Mouse (Mus musculus) brown adipose tissue, adult 24 weeks (tissue): ENCODE measurements at regions not wholly inside any gene's neighbourhood (a gene's known extent, or its start where the extent isn't known, plus 50 kb on each side); places are given as distances from the start of the nearest gene placed in this dataset.
A peak's percentile ranks its signal among the peaks of the same experiment; 100 is the strongest.

Experiments
- H3K27ac ChIP-seq: fragments of 200-500 bp; replicated peaks from 2 replicates; pipeline ENCODE4 v1.5.1; 2012; ENCODE audit warnings: low read depth, mild to moderate bottlenecking, low read length
- H3K4me1 ChIP-seq: fragments of 200-500 bp; 2 replicates; pipeline ENCODE4 v1.6.1; 2012; ENCODE audit warnings: low read length, mixed read lengths; ENCODE audit not compliant: control insufficient read depth, insufficient read depth, insufficient read length
- H3K4me3 ChIP-seq: fragments of 200-500 bp; 2 replicates; pipeline ENCODE4 v1.5.1; 2012; ENCODE audit warnings: low read depth, mild to moderate bottlenecking, low read length, moderate library complexity; ENCODE audit not compliant: insufficient read depth

DNA sequence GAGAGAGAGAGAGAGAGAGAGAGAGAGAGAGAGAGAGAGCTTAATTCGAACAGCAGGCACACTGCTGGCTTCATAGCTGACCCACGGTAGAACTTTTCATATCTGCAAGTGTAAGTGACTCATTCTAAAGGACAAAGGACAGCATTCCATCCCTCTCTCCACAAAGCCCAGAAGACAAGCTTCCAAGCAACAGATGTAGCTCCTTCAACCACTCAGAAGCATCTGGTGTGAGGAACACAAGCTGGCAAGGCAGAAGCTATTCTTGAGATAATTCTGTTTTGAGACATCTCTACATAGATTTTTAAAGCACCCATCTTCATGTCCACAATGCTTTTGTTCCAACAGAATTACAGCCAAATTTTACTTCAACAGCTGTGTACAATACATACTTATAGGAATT, 294.2 kb upstream of the Gria1 start:
- Histone ChIP-seq H3K4me3 (no peak overlapping the region), H3K4me1 (no peaks in the 10 kb centered on the region), H3K27ac (no peak overlapping the region)

DNA sequence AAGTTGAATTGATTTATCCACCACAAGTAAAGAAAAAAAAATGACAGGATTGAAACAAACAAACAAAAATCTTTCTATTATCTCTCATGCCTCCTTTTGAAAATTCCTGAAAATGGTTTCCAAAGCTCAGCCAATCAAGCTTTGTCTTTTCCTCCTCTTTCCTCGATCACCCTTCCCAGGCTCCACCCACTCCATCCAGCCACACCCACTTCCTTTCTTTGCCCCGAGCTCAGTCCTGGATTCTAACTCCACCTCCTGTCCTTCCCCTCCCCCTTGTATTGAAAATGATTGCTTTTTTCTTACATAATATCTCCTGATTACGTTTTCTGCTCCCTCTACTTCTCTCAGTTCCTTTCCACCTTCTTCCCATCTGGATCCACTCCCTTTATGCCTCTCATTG, 286.0 kb upstream of the Gria1 start:
- Histone ChIP-seq H3K4me3 (no peak overlapping the region), H3K4me1 (no peaks in the 10 kb centered on the region), H3K27ac (no peak overlapping the region)

DNA sequence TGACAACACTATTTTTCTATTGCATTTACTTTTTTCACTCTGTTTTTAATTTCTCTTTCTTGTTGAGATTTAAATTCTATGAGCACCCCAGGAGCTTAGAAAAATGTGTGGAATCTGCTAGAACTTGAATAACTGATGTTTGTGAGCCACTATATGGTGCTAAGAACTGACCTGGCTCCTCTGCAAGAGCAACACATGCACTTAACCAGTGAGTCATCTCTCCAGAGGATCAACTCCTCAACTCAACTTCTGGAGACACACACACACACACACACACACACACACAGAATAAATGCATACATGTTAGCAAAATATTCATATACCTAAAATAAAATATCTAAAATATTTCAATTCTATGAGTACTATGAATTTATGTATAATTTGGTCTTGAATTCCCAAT, 285.0 kb upstream of the Gria1 start:
- H3K4me1 ChIP-seq = no peaks in the 10 kb centered on the region
- no peak overlapping the region for H3K4me3 ChIP-seq
- no peak overlapping the region for H3K27ac ChIP-seq

DNA sequence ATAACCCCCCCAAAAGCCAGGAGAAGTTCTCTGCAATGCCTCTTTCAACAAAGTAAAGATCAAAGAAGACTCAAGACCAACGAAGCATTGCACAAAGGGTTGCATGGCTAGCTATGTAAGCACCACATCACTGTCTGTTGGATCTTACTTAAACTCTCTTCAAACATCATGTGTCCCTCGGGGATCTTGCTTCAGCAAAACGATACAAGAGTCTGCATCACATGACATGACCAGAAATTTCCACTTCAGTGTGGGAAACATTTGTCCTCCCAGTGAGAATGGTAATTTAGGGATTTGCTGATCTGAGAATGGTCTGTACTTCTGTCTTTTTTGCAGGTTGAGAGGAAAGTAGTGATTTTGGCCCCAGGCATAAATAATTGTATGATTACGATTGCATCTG, 283.6 kb upstream of the Gria1 start:
- H3K27ac ChIP-seq = no peak overlapping the region; the same call in 1 of the 2 replicates

DNA sequence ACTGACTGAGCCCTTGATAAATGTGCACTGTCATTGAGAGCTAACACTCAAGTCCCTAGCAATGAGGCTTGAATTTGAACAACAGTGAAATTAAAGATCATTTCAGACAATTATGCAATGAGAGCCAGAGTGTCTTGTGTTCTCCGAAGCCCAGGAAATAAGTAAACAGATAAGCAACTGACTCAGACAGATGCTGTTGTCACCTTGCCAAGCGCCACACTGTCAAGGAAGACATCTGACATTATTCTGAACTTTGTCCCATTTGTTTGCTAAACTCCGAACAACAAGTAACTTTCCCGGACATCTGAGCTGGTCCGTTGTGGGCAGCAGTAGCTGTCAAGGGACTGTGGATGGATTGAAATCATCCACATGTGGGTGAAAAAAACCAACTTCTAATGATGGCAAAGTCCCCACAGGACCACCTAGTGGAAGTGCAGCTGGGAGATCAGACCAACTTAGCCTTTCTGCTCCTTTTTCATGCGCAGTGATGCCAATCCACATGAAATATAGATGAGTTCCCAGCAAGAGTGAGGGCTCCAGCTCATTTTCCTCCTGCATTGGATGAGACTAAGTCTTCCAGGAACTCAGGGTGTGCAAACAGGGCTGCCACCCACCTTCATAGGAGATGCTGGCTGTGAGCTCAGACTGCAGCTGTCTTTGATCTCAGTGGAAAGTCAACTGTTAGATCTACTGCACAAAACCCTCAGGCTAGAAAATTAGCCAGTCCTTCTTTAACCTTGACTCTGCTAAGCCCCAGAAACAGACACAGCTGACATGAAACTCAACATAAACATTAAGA, 282.8 kb upstream of the Gria1 start:
- Histone ChIP-seq H3K27ac (peak overlapping the region; percentile 42; the same call in 1 of the 2 replicates), H3K4me1 (no peaks in the 10 kb centered on the region), H3K4me3 (no peak overlapping the region)

More for the DNA sequence above, 283.6 kb upstream of the Gria1 start:
- Histone ChIP-seq H3K4me1 (no peaks in the 10 kb centered on the region), H3K4me3 (no peak overlapping the region)

DNA sequence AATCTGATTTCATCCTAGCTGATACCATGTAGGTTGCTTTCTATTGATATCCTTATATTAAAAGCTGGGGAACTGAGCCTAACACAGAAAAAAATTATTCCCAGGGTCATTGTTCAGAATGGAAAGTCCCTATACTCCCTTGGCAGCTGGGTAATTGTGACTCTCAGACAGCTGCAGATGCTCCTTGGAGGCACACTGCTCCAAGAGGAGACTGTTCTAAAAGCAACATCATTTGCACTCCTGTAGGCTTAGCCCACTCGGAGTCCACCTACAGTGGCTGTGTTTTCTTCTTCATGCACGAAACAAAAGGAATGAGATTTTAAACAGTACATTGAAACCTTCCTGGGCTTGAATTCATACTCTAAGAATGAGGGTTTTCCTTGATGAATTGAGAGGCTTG, 269.3 kb upstream of the Gria1 start:
- no peaks in the 10 kb centered on the region for H3K4me1 ChIP-seq
- no peak overlapping the region for H3K4me3 ChIP-seq

DNA sequence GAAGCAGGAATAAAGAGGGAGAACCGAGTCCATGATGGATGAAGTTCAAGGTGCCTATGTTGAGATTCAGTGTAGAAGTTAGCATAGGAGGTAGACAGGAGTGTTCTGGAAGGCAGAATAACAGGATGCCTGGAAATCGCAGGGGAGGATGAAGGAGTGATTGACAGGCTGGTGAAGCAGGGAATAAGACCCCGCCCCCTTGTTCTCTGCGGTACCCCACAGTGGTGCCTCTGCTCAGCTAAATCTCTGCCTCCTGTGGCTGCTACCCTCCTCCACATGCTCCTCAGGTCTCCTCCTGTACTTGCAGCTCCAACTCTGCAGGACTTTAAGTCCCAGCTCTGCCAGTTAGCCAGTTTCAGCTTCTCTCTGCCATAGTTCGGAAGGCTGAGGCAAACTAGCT, 261.2 kb upstream of the Gria1 start:
- Histone ChIP-seq H3K27ac (no peak overlapping the region), H3K4me1 (no peaks in the 10 kb centered on the region), H3K4me3 (no peak overlapping the region)

More for the DNA sequence above, 269.3 kb upstream of the Gria1 start:
- H3K27ac ChIP-seq = no peak overlapping the region

DNA sequence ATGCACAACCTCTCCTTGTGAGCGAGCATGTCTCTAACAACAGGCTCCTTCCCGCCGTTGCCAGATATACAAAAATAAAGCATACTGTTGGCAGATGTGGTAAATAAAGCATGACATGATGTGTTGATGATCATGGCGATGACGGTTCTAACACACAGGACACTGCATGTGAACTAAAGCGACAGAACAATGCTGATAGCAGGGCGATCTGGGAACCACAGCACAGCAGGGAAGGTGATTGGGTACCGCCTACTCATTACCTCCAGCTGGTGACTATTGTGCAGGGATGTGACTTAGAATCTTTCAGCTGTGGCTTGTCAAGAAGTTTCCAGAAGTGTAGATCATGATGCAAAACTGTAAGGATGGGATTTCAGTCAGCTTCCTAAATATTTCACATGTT, 260.5 kb upstream of the Gria1 start:
- H3K27ac ChIP-seq = no peak overlapping the region
- H3K4me3 ChIP-seq = no peak overlapping the region
- H3K4me1 ChIP-seq = no peaks in the 10 kb centered on the region

DNA sequence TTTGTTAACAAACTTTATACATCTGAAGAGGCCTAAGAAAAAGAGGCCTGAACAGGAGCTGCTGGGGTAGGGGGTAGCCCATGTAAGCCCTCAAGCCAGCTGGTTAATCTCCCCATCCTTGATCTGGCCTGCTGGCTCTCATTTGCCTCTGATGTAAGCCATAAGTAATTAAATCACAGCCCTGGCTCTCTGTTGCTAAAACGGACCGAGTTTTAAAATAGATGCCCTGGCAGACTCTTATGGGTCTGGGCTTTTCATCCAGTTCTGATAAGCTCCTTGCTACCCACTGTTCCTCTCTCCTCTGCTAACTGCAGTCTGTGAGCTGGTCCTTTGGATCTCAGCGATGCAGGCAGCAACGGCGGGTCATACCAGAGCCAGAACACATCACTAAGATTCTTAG, 259.3 kb upstream of the Gria1 start:
- Histone ChIP-seq H3K4me1 (no peaks in the 10 kb centered on the region), H3K4me3 (no peak overlapping the region), H3K27ac (no peak overlapping the region)

DNA sequence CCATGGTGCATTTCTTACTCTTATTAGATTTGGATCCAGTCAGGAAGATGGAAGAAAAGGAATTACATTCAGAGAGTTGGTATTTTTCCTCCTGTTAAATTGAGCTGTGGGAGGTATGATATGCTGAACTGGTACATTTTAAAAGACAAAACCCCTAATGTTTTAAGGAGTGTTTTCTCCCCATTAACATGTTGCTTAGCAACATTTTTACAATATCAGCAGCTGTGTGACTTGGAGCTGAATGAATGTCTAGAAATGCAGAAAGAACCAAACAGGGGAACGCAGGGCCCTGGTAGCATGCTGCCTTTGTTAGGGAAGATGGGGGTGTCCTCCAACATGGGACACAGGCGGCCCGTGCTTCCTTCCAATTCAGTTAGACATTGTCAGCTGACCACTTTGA, 257.5 kb upstream of the Gria1 start:
- Histone ChIP-seq H3K4me1 (no peaks in the 10 kb centered on the region), H3K27ac (no peak overlapping the region), H3K4me3 (no peak overlapping the region)

DNA sequence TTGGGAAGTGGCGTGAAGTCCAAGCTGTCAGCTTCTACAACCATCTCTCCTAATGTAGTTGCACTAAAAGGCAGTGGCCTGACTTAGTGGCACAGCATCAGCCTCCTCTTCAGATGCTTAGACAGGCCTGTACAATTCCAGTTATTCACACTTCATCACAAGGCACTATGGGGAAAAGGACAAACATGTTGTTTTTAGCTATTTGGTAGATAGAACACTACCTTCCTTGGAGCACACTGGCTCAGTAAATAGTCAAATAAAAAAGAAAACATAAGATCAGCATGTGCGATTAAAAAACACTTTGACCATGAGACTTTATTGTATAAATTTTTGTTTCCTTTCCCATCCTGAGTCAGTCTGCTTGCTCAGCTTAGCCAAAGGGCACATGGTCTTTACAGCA, 250.7 kb upstream of the Gria1 start:
- H3K4me3 ChIP-seq = no peak overlapping the region
- H3K27ac ChIP-seq = no peak overlapping the region
- H3K4me1 ChIP-seq = no peaks in the 10 kb centered on the region

DNA sequence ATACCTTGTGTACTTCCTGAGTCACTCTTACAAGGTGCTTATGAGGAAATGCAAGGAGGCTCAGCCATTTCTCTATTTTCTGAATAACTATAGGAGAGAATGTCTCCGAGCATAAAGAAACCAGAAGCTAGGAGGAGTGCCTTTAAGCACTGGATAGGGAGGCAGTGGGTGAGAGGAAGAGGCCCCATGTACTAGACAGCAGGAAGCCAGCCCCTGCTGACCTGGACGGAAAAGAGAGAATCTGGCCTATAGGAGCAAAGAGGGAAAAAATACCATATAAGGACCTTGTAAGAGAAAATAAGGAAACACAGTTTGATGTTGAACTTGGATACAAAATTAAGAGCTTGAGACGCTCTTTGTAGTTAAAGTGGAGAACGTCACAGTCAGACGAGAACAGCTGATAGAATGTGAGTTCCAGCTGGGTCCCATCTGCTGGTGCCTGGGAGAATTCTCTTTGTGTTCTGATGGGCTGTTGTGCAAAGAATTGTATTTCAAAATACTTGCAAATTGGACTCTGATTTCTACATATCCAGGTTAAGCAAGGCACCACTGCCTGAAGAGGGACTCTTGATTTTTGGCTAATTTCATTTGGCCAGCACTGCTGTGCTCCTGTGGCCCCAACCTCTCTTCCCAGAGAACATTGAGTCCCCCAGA, 248.6 kb upstream of the Gria1 start:
- Histone ChIP-seq H3K4me3 (no peak overlapping the region), H3K27ac (no peak overlapping the region), H3K4me1 (no peaks in the 10 kb centered on the region)

DNA sequence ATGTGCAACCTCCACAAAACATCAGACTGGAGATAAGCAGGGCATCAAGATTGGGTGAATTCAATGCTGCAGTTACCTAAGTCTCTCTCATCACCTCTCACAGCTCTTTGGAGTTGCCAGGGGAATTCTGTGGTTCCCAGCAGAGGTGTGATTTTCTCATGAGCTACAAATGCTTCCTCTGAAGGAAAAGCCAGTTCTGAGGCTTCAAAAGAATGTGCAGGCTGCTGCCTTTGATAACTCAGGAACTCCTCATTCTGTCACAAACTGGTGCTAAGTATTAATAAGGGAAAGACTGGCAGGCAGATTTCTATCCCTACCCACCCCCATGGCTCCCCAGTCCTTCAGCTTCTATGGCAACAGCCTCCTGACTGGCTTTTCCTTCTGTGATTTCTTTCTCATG, 243.8 kb upstream of the Gria1 start:
- no peak overlapping the region for H3K27ac ChIP-seq

DNA sequence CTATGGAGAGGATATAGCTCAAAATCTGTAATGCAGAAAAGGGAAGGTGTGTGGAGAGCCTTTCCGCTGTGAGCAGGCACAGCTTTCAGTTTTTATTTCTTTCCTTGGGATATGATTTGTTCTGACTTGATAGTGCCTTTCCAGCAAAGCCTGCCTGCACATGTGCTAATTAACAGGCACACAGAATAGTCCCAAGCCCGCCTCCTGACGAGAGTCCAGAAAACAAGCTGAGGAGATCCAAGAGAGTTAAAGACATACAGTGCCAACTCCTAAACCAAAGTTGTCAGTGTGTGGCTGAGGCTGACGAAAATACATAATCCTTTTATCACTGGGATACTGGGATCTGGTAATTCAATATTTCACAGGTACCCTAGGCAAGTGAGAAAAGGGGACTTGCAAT, 224.8 kb upstream of the Gria1 start:
- Histone ChIP-seq H3K4me1 (no peaks in the 10 kb centered on the region), H3K27ac (no peak overlapping the region), H3K4me3 (no peak overlapping the region)

More for the DNA sequence above, 243.8 kb upstream of the Gria1 start:
- H3K4me3 ChIP-seq = no peak overlapping the region
- no peaks in the 10 kb centered on the region for H3K4me1 ChIP-seq

DNA sequence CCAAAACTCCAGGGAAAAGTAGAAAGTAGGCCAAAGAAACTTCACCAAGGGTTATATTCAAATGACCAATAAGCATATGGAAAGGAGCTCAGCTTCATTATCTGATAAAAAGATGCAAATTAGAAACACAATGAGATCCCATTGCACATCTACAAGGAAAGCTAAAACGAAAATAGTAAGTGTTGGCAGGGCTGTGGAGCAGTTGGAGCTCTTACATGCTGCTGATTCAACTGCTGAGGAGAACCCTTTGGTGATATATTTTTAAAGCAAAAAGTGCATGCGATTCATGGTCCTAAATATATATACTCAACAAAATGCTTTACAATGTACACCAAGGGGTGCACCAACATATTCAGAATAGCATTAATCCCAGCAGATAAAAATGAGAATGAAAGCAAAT, 218.5 kb upstream of the Gria1 start:
- Histone ChIP-seq H3K4me1 (no peaks in the 10 kb centered on the region), H3K27ac (no peak overlapping the region), H3K4me3 (no peak overlapping the region)

DNA sequence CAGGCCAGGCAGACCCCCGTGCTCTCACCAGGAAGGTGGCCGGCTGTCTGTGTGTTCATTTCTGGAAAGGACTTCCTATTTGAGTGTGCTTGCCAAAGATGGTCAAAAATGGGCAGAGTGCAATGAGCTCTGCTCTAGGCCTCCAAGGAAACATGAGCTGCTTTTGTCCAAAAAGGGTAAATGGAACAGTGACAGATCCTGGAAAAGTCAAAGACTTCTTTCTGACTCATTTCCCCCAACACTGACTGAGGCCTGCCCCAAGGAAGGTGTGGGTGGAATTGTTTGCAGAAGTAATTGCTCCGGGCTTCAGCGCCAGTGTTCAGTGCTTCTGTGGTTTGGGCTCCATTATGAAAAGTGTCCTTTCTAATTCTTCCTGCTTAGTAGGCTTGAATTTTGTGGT, 203.9 kb upstream of the Gria1 start:
- Histone ChIP-seq H3K27ac (no peak overlapping the region), H3K4me1 (no peaks in the 10 kb centered on the region), H3K4me3 (no peak overlapping the region)
